Mouse (Mus musculus) erythroblast, embryonic 14.5 days (primary cell): ENCODE results near the gene Tsen2. TPM values are rescaled to one million over a fixed set of nuclear protein-coding genes. Genes with fewer than 3 reads are reported as not detected.

Experiments
- H3K27me3 ChIP-seq: 2 replicates; pipeline ENCODE4 v1.6.1; 2012; ENCODE audit warnings: inconsistent platforms; ENCODE audit not compliant: control insufficient read depth
- H3K36me3 ChIP-seq: 2 replicates; pipeline ENCODE4 v1.6.1; 2012; ENCODE audit warnings: mild to moderate bottlenecking, inconsistent platforms; ENCODE audit not compliant: control insufficient read depth
- H3K4me1 ChIP-seq: 2 replicates; pipeline ENCODE4 v1.6.1; 2012; ENCODE audit warnings: inconsistent platforms; ENCODE audit not compliant: control insufficient read depth
- H3K4me3 ChIP-seq: replicated peaks from 2 replicates; pipeline ENCODE3; 2012; ENCODE audit warnings: moderate library complexity, mild to moderate bottlenecking, inconsistent platforms
- H3K9me3 ChIP-seq: 2 replicates; pipeline ENCODE4 v1.6.1; 2012; ENCODE audit warnings: low read length, inconsistent platforms, mixed read lengths; ENCODE audit not compliant: control insufficient read depth
- GATA1 ChIP-seq: IDR thresholded peaks from 2 replicates; pipeline ENCODE4 v1.6.1; 2012; ENCODE audit warnings: low read length, inconsistent platforms, mixed read lengths
- TAL1 ChIP-seq: IDR thresholded peaks from 3 replicates; pipeline ENCODE4 v1.6.1; 2012; ENCODE audit warnings: low read length, inconsistent platforms, mixed read lengths
- polyA plus RNA-seq: library from polyadenylated mRNA; stranded (reverse); fragments of >175 nt; gene quantifications from 2 replicates; pipeline ENCODE4 v1.2.3, GENCODE M21; 2012

Gene Tsen2
- polyA plus RNA-seq, 1 experiment, result 0.16 TPM

- no peaks in the 10 kb centered on the region for H3K27me3 ChIP-seq
- no peaks in the 10 kb centered on the region for H3K9me3 ChIP-seq
- no peak for TF ChIP-seq TAL1
- no peak for TF ChIP-seq GATA1
- peaks cover 11% of the 10 kb centered on the region for H3K4me1 ChIP-seq
- peaks cover 47% of the 10 kb centered on the region for H3K36me3 ChIP-seq
- H3K4me3 ChIP-seq, result no peak overlapping the region
Measured at GRCm38 (mm10) chr6:115607429-115607828, 63.0 kb downstream of the Tsen2 start.

- Histone ChIP-seq H3K36me3 (peaks cover 61% of the 10 kb centered on the region), H3K4me3 (no peak overlapping the region)
Measured at GRCm38 (mm10) chr6:115609121-115609520, 64.7 kb downstream of the Tsen2 start.

GRCm38 (mm10) chr6:115610301-115610700 is 65.8 kb downstream of the Tsen2 start:
- Histone ChIP-seq H3K4me3 (no peak overlapping the region), H3K36me3 (peaks cover 68% of the 10 kb centered on the region), H3K9me3 (no peaks in the 10 kb centered on the region), H3K27me3 (no peaks in the 10 kb centered on the region), H3K4me1 (no peaks in the 10 kb centered on the region; the same call in 1 of the 2 replicates)
- no peak for TF ChIP-seq GATA1
- no peak for TF ChIP-seq TAL1

More at GRCm38 (mm10) chr6:115609121-115609520, 64.7 kb downstream of the Tsen2 start:
- no peaks in the 10 kb centered on the region; the same call in none of the 2 replicates for H3K4me1 ChIP-seq
- H3K27me3 ChIP-seq, result no peaks in the 10 kb centered on the region
- TF ChIP-seq TAL1 (no peak), GATA1 (no peak)
- no peaks in the 10 kb centered on the region for H3K9me3 ChIP-seq

GRCm38 (mm10) chr6:115613793-115614192 is 69.3 kb downstream of the Tsen2 start:
- H3K4me3 ChIP-seq, result no peak overlapping the region
- H3K9me3 ChIP-seq, result no peaks in the 10 kb centered on the region
- no peak for TF ChIP-seq GATA1
- TF ChIP-seq TAL1, result no peak
- no peaks in the 10 kb centered on the region for H3K27me3 ChIP-seq
- peaks cover 89% of the 10 kb centered on the region for H3K36me3 ChIP-seq
- no peaks in the 10 kb centered on the region for H3K4me1 ChIP-seq

GRCm38 (mm10) chr6:115615983-115616382 is 71.5 kb downstream of the Tsen2 start:
- Histone ChIP-seq H3K4me3 (no peak overlapping the region), H3K27me3 (no peaks in the 10 kb centered on the region), H3K9me3 (no peaks in the 10 kb centered on the region), H3K36me3 (peaks cover 95% of the 10 kb centered on the region), H3K4me1 (no peaks in the 10 kb centered on the region)
- no peak for TF ChIP-seq GATA1
- TF ChIP-seq TAL1, result no peak

GRCm38 (mm10) chr6:115619818-115620217 is 75.4 kb downstream of the Tsen2 start:
- Histone ChIP-seq H3K4me1 (no peaks in the 10 kb centered on the region), H3K4me3 (no peak overlapping the region), H3K36me3 (peaks cover 99% of the 10 kb centered on the region), H3K27me3 (no peaks in the 10 kb centered on the region), H3K9me3 (no peaks in the 10 kb centered on the region)
- TF ChIP-seq GATA1, result no peak

- TF ChIP-seq GATA1 (no peak), TAL1 (no peak)
- peaks cover 100% of the 10 kb centered on the region for H3K36me3 ChIP-seq
- H3K4me1 ChIP-seq, result no peaks in the 10 kb centered on the region
- no peak overlapping the region for H3K4me3 ChIP-seq
- H3K27me3 ChIP-seq, result no peaks in the 10 kb centered on the region
- no peaks in the 10 kb centered on the region for H3K9me3 ChIP-seq
Measured at GRCm38 (mm10) chr6:115620942-115621341, 76.5 kb downstream of the Tsen2 start.

GRCm38 (mm10) chr6:115626121-115626520 is 81.7 kb downstream of the Tsen2 start:
- Histone ChIP-seq H3K27me3 (no peaks in the 10 kb centered on the region), H3K9me3 (no peaks in the 10 kb centered on the region), H3K4me3 (no peak overlapping the region), H3K4me1 (no peaks in the 10 kb centered on the region), H3K36me3 (peaks cover 93% of the 10 kb centered on the region)
- TF ChIP-seq TAL1, result no peak
- no peak for TF ChIP-seq GATA1

Other genes starting within 250 kb of the Tsen2 start
- gene Pparg, start 183.7 kb upstream of the Tsen2 start, polyA plus RNA-seq, result not detected in 2 replicates
- gene Mkrn2os, start 47.9 kb downstream of the Tsen2 start, polyA plus RNA-seq, result not detected in 2 replicates
- gene Mkrn2, start 57.2 kb downstream of the Tsen2 start, polyA plus RNA-seq, result 0.45 and 1.1 TPM in 2 replicates
- 1.6 and 2.6 TPM in 2 replicates for gene Raf1, start 132.0 kb downstream of the Tsen2 start, polyA plus RNA-seq
- 3.7 and 5.2 TPM in 2 replicates for gene Tmem40, start 217.7 kb downstream of the Tsen2 start, polyA plus RNA-seq
- 0.03 TPM in 2 replicates for gene Cand2, start 229.9 kb downstream of the Tsen2 start, polyA plus RNA-seq